Mouse (Mus musculus) heart, postnatal 0 days (tissue): Measurements from ENCODE around the gene Ift74.
A peak's percentile ranks its signal among the peaks of the same experiment; 100 is the strongest.

Source experiments
- CTCF ChIP-seq: IDR thresholded peaks from 2 replicates; pipeline ENCODE4 v1.5.1; 2016; ENCODE audit warnings: antibody characterized with exemption, control low read depth, low read depth
- EP300 ChIP-seq: IDR thresholded peaks from 2 replicates; pipeline ENCODE4 v1.6.1; 2016; ENCODE audit warnings: antibody characterized with exemption, low read depth

- TF ChIP-seq EP300 (0 out of 2 replicates have a peak, but pooled peaks have one; percentile 27), CTCF (no peak)
These were observed 76.8 kb downstream of the Ift74 start for GRCm38 (mm10) chr4:94691078-94691477.
